Mouse (Mus musculus): ENCODE measurements around the gene Riiad1.
A peak's percentile ranks its signal among the peaks of the same experiment; 100 is the strongest.

Gene Riiad1

GRCm38 (mm10) chr3:94463926-94464578, 16.1 kb downstream of the Riiad1 start:
- DNase-seq (ENCODE audit: extremely low read depth, low read depth) = no peak

DNA sequence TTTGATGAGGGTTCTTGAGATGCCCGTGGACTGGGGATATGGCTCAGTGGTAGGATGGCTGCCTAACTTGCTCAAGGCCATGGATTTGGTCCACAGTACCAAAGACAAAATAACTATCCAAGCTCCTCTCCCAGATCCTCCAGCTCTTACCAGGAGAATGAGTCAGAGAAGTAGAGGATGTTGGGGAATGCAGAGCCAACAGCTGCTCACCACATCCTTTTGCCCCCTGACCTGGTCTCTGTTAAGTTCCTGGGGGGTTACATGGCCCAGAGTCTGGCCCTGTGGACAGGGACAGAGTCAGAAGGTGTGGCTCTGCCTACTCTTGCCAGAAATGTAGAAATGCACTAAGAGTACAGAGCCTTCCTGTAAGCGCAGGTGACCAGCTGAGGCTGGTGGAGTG, 20.3 kb downstream of the Riiad1 start:
- DNase-seq (ENCODE audit: extremely low read depth, low read depth) = no peak

DNA sequence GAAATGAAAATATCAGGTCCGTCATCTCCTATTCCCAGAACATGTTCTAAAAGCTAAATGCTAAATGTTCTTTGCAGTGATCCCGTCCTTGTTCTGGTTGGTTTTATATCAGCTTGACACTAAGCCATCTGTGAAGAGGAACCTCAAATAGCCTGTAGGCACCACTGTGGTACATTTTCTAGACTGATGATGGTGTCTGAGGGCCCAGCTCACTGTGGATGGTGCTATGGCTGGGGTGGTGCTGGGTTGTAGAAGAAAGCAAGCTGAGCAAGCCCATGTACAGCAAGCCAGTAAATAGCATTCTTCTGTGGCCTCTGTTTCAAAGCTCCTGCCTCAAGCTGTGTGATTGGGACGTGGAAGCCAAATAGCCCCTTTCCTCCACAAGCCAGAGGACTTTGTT, 23.1 kb downstream of the Riiad1 start:
- no peak for DNase-seq (ENCODE audit: extremely low read depth, low read depth)

- peak; percentile 86 for DNase-seq (ENCODE audit: extremely low read depth, low read depth)
Measured at GRCm38 (mm10) chr3:94456529-94457000, 23.6 kb downstream of the Riiad1 start.

DNA sequence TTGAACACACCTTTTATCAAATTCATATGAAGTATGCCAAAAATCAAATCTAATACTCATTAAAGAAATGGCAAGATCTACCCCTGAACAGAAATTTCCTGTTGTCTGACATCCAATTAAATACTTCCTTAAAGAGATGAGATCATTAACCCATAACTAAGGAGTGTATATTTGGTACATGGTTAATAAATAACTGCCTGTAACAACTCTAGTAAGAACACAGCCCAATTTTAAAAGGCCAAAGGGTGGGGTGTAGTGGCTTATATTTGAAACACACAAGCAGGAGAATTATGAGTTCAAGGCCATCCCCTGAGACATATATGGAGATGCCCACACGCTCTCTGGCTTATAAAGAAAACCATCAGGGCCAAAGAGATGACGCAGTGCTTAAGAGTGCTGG, 30.8 kb downstream of the Riiad1 start:
- DNase-seq (ENCODE audit: extremely low read depth, low read depth) = no peak

- no peak for DNase-seq (ENCODE audit: extremely low read depth, low read depth)
Measured at GRCm38 (mm10) chr3:94443597-94443964, 36.6 kb downstream of the Riiad1 start, which contains the start of gene Oaz3. Gene Oaz3, minus strand, starts transcription at chr3:94443915.

DNA sequence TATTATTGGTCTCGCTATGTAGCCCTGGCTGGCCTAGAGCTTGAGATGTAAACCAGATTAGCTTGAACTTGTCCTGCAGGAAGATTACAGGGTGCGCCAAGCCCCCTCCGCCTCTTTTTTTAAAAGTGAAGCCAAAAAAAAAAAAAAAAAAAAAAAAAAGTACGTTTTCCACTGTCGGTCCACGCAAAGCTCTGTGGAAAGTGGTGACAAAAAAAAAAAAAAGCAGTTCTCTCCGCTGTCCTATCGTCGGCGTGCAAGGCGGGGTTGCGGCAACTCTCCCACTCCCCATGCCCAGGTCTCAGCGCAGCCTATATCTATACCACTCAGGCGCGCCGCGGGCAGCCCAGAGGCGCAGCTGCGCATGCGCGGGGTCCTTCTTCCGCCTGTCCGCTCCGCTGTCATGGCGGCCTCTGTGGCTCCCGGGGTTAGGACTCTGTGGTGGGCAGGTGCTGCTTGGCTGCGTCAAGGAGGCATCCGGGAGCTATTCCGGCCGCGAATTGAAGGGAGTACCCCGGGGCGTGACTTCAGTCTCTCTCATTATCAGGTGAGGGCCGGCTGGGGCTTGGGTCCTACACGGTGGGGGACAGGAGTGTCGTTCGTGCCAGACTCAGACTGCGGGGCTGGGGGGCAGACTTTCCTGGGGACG, 37.1 kb downstream of the Riiad1 start, which contains the start of gene Mrpl9:
Gene Mrpl9 (plus strand): TSS at position 368 of the 646 bp plus-strand sequence.
- DNase-seq (ENCODE audit: extremely low read depth, low read depth) = peak; percentile 90

- peak; percentile 28 for DNase-seq (ENCODE audit: extremely low read depth, low read depth)
Measured at GRCm38 (mm10) chr3:94441182-94441581, 39.0 kb downstream of the Riiad1 start.

- DNase-seq (ENCODE audit: extremely low read depth, low read depth) = no peak
Measured at GRCm38 (mm10) chr3:94436420-94436819, 43.7 kb downstream of the Riiad1 start.

DNA sequence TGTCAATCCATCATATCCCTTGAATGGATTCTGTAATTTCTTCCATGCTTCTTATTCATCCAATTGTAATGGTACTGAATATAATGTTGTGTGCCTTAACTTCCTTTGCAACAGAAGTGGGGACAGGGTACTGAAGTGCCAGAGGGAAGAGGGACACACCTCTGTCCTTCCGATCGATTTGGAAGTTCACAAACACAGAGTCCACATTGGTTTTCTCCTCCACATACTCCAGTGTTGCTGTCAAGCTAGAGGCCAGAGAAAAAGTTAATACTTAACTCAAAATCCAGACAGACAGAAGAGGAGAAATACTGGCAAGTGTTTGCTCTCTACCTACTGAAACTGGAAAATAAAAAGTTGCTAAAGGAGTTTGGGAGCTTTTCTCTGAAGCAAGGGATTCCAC, 45.8 kb downstream of the Riiad1 start:
- DNase-seq (ENCODE audit: extremely low read depth, low read depth) = no peak

GRCm38 (mm10) chr3:94430980-94431379, 49.2 kb downstream of the Riiad1 start:
- peak; percentile 62 for DNase-seq (ENCODE audit: extremely low read depth, low read depth)

All from MEL-GATA-1-ER (cell line).